Comparison of ENCODE assay signal across 24 mouse cellular contexts in genomic region chr11:100385016-100385415, GRCm38 (mm10). TPM values are rescaled to one million over a fixed set of nuclear protein-coding genes. Genes with fewer than 3 reads are reported as not detected.
DNase-seq lines count a peak whose midpoint lies in the region; ATAC-seq and TF ChIP-seq lines count a peak whose summit lies in the region.
"Had no signal": no experiment of that assay in that cellular context is flagged by ENCODE, and none has a peak within 500 bp of the region (broad histone marks: within the 10 kb centered on the region; RNA-seq: fewer than 3 reads in every experiment).

No protein-coding gene starts in this region.

- H3K36me3 ChIP-seq in heart, embryonic 10.5 days: peaks cover 66% of the 10 kb centered on the region
- peaks cover 66% of the 10 kb centered on the region for H3K36me3 ChIP-seq in heart, embryonic 12.5 days
- H3K36me3 ChIP-seq in CH12.LX (replicated peaks in 1 of 2; ENCODE audit: control insufficient read depth in 1 of 2, insufficient read depth in 1 of 2, low read length in 1 of 2): no peaks in the 10 kb centered on the region
- peaks cover 62% of the 10 kb centered on the region for H3K36me3 ChIP-seq in midbrain, embryonic 13.5 days

- TF ChIP-seq RAD21 in CH12.LX (IDR thresholded peaks at IDR 0.05; ENCODE audit: low read depth, low read length): no peak

- no peak for TF ChIP-seq POLR2A in CH12.LX (IDR thresholded peaks at IDR 0.05; ENCODE audit: low read depth, low read length)

- no peak for ATAC-seq in heart, embryonic 12.5 days (ENCODE audit: insufficient number of reproducible peaks, low FRiP score)
- no peak for ATAC-seq in midbrain, embryonic 13.5 days
- ATAC-seq: forebrain, embryonic 16.5 days; intestine, embryonic 16.5 days had no signal

- in situ Hi-C loops in CH12.LX (cut with MboI; ENCODE audit: low pct_ligation_motif_present, low pct_unique_long_range_greater_than_20kb, low sequenced_read_pairs): no loop called here

- dilution Hi-C loops in CH12.LX (cut with MboI; ENCODE audit: extremely low pct_ligation_motif_present, extremely low pct_unique_long_range_greater_than_20kb, low sequenced_read_pairs): no loop called here

- TF ChIP-seq EP300 in CH12.LX (IDR thresholded peaks at IDR 0.05; ENCODE audit: low read length): no peak

- H3K4me2 ChIP-seq in heart, embryonic 12.5 days: no peak overlapping the region
- no peak overlapping the region for H3K4me2 ChIP-seq in CH12.LX (ENCODE audit: insufficient read depth, low read depth, poor library complexity, severe bottlenecking)
- no peak overlapping the region for H3K4me2 ChIP-seq in midbrain, embryonic 13.5 days (replicated peaks)
- H3K4me2 ChIP-seq: embryonic facial prominence, embryonic 13.5 days; forebrain, embryonic 12.5 days; heart, embryonic 15.5 days; hindbrain, embryonic 14.5 days had no signal

- TF ChIP-seq CTCF in CH12.LX (conservative IDR thresholded peaks at IDR 0.05 in 1 of 2, IDR thresholded peaks at IDR 0.05 in 1 of 2; ENCODE audit: low read depth in 2 of 2, low read length in 2 of 2): no peak

- no peaks in the 10 kb centered on the region for H3K27me3 ChIP-seq in heart, embryonic 10.5 days (ENCODE audit: insufficient read depth, poor library complexity, severe bottlenecking)
- H3K27me3 ChIP-seq in heart, embryonic 12.5 days (replicated peaks): no peaks in the 10 kb centered on the region
- H3K27me3 ChIP-seq in CH12.LX (replicated peaks): peaks cover 51% of the 10 kb centered on the region
- no peaks in the 10 kb centered on the region for H3K27me3 ChIP-seq in midbrain, embryonic 13.5 days
- H3K27me3 ChIP-seq: embryonic facial prominence, embryonic 13.5 days; forebrain, embryonic 12.5 days; heart, embryonic 15.5 days had no signal

- no peaks in the 10 kb centered on the region for H3K79me2 ChIP-seq in CH12.LX (replicated peaks; ENCODE audit: control insufficient read depth, extremely low read depth, insufficient read depth, poor library complexity, severe bottlenecking)

- 85% methylated on average over 3 of the region's 3 CpGs for WGBS in heart, embryonic 10.5 days
- 84% methylated on average over 3 of the region's 3 CpGs for WGBS in heart, embryonic 12.5 days
- WGBS in midbrain, embryonic 13.5 days: 86% methylated on average over 3 of the region's 3 CpGs

- H3K4me3 ChIP-seq in heart, embryonic 10.5 days: no peak overlapping the region
- no peak overlapping the region for H3K4me3 ChIP-seq in heart, embryonic 12.5 days
- no peak overlapping the region for H3K4me3 ChIP-seq in CH12.LX (replicated peaks in 1 of 3; ENCODE audit: low read depth in 2 of 3, low read length in 2 of 3, poor library complexity in 1 of 3)
- no peak overlapping the region for H3K4me3 ChIP-seq in brown adipose tissue, adult 24 weeks (ENCODE audit: insufficient read depth, low read depth, low read length)
- no peak overlapping the region for H3K4me3 ChIP-seq in midbrain, embryonic 13.5 days (replicated peaks)
- H3K4me3 ChIP-seq: embryonic facial prominence, embryonic 13.5 days; forebrain, embryonic 12.5 days; heart, embryonic 15.5 days; hindbrain, embryonic 10.5 days had no signal

- intact Hi-C loops in left cerebral cortex, postnatal 4 days (cut with DNase I): no loop called here

- peak overlapping the region; percentile 13; the same call in 1 of the 2 replicates for H3K27ac ChIP-seq in heart, embryonic 10.5 days
- H3K27ac ChIP-seq in heart, embryonic 12.5 days (ENCODE audit: poor library complexity, severe bottlenecking): no peak overlapping the region
- no peak overlapping the region for H3K27ac ChIP-seq in CH12.LX (ENCODE audit: insufficient read depth, low read depth)
- H3K27ac ChIP-seq in brown adipose tissue, adult 24 weeks (replicated peaks; ENCODE audit: low read depth, low read length): peak overlapping the region; percentile 25; the same call in 1 of the 2 replicates
- no peak overlapping the region for H3K27ac ChIP-seq in midbrain, embryonic 13.5 days
- H3K27ac ChIP-seq: forebrain, embryonic 12.5 days; heart, embryonic 15.5 days; hindbrain, embryonic 10.5 days; hindbrain, embryonic 14.5 days had no signal

- no peak for DNase-seq in heart, embryonic 10.5 days (ENCODE audit: low spot score)
- DNase-seq in CH12.LX (ENCODE audit: extremely low read depth): peak; percentile 43
- peak; percentile 78 for DNase-seq in ES-CJ7 (ENCODE audit: low read depth, low spot score)
- DNase-seq in left cerebral cortex, postnatal 4 days: no peak
- DNase-seq: adrenal gland, postnatal 10 days; cerebellum, adult 11-12 months; cerebellum, adult 9-10 months; cerebellum, postnatal 25 days; gastrocnemius, postnatal 14 days; heart, postnatal 14 days had no signal

- peaks cover 46% of the 10 kb centered on the region for H3K4me1 ChIP-seq in heart, embryonic 10.5 days
- peaks cover 40% of the 10 kb centered on the region for H3K4me1 ChIP-seq in heart, embryonic 12.5 days (replicated peaks)
- peaks cover 16 to 34% of the 10 kb centered on the region in 2 experiments for H3K4me1 ChIP-seq in CH12.LX (ENCODE audit: control insufficient read depth in 1 of 2, insufficient read depth in 2 of 2)
- H3K4me1 ChIP-seq in brown adipose tissue, adult 24 weeks (ENCODE audit: control insufficient read depth, insufficient read depth, insufficient read length, low read length): peaks cover 18% of the 10 kb centered on the region
- H3K4me1 ChIP-seq in midbrain, embryonic 13.5 days (replicated peaks): peaks cover 12% of the 10 kb centered on the region
- H3K4me1 ChIP-seq: forebrain, embryonic 12.5 days had no signal

- H3K9ac ChIP-seq in heart, embryonic 12.5 days: no peak overlapping the region
- H3K9ac ChIP-seq in CH12.LX (ENCODE audit: insufficient read depth, low read depth): no peak overlapping the region
- no peak overlapping the region for H3K9ac ChIP-seq in midbrain, embryonic 13.5 days (replicated peaks)
- H3K9ac ChIP-seq: embryonic facial prominence, embryonic 13.5 days; forebrain, embryonic 12.5 days; heart, embryonic 15.5 days; hindbrain, embryonic 14.5 days had no signal

- H3K9me3 ChIP-seq in heart, embryonic 10.5 days: no peaks in the 10 kb centered on the region
- H3K9me3 ChIP-seq in heart, embryonic 12.5 days (replicated peaks): no peaks in the 10 kb centered on the region
- H3K9me3 ChIP-seq in CH12.LX (replicated peaks; ENCODE audit: low read length): no peaks in the 10 kb centered on the region
- no peaks in the 10 kb centered on the region for H3K9me3 ChIP-seq in midbrain, embryonic 13.5 days
- H3K9me3 ChIP-seq: embryonic facial prominence, embryonic 13.5 days; forebrain, embryonic 12.5 days; heart, embryonic 15.5 days; hindbrain, embryonic 10.5 days had no signal

RNA-seq across cellular contexts. Expression of gene Jup, which starts 12.5 kb away (rescaled TPM):
- polyA plus RNA-seq in heart, embryonic 10.5 days (2016; fragmentation: Nextera tagmentation; extraction: Ambion mirVana): 91.3 and 112 TPM in 2 replicates
- polyA plus RNA-seq in heart, embryonic 12.5 days (2016; fragmentation: Nextera tagmentation; extraction: Ambion mirVana): 107 and 109 TPM in 2 replicates
- 0.92 and 1.1 TPM in 2 replicates for total RNA-seq in CH12.LX (2012; rRNA removed)
- 0.34 and 0.68 TPM in 2 replicates for total RNA-seq in CH12.LX (2014; rRNA removed)
- 1.3 and 1.4 TPM in 2 replicates for polyA plus RNA-seq in CH12.LX (2012; ENCODE audit: insufficient read length, low read depth)
- polyA plus RNA-seq in brown adipose tissue, adult 24 weeks (2012; ENCODE audit: insufficient read depth, insufficient read length, missing spikeins): 24.9 and 31.0 TPM in 2 replicates
- 69.2 and 70.5 TPM in 2 replicates for polyA plus RNA-seq in midbrain, embryonic 13.5 days (2015; fragmentation: Nextera tagmentation; extraction: Ambion mirVana)
- 10 to 100 TPM; 74.2 to 77.9 TPM for total RNA-seq in left cerebral cortex, postnatal 4 days (2021)

RNA-seq across cellular contexts. Expression of gene Hap1, which starts 29.1 kb away (rescaled TPM):
- 5.1 and 8.4 TPM in 2 replicates for polyA plus RNA-seq in heart, embryonic 10.5 days (2016; fragmentation: Nextera tagmentation; extraction: Ambion mirVana)
- 11.1 and 12.3 TPM in 2 replicates for polyA plus RNA-seq in heart, embryonic 12.5 days (2016; fragmentation: Nextera tagmentation; extraction: Ambion mirVana)
- total RNA-seq in CH12.LX (2012; rRNA removed) (0.21 and 0.34 TPM in 2 replicates), CH12.LX (2014; rRNA removed) (not detected in 2 replicates)
- 0.22 TPM in 1 of 2 replicates, not detected in the other for polyA plus RNA-seq in CH12.LX (2012; ENCODE audit: insufficient read length, low read depth)
- not detected in 2 replicates for polyA plus RNA-seq in brown adipose tissue, adult 24 weeks (2012; ENCODE audit: insufficient read depth, insufficient read length, missing spikeins)
- polyA plus RNA-seq in midbrain, embryonic 13.5 days (2015; fragmentation: Nextera tagmentation; extraction: Ambion mirVana): 137 and 168 TPM in 2 replicates
- total RNA-seq in left cerebral cortex, postnatal 4 days (2021): 100 to 1,000 TPM in 1 of 2 experiments, 10 to 100 TPM in 1; 43.8 to 116 TPM
- total RNA-seq: granulocyte monocyte progenitor cell, adult 5-6 weeks had no signal

RNA-seq across cellular contexts. Expression of gene P3h4, which starts 29.6 kb away (rescaled TPM):
- polyA plus RNA-seq in heart, embryonic 10.5 days (2016; fragmentation: Nextera tagmentation; extraction: Ambion mirVana): 71.1 and 81.8 TPM in 2 replicates
- 69.7 and 78.3 TPM in 2 replicates for polyA plus RNA-seq in heart, embryonic 12.5 days (2016; fragmentation: Nextera tagmentation; extraction: Ambion mirVana)
- total RNA-seq in CH12.LX (2012; rRNA removed): 0.04 TPM in 1 of 2 replicates, not detected in the other
- not detected in 2 replicates for total RNA-seq in CH12.LX (2014; rRNA removed)
- not detected in 2 replicates for polyA plus RNA-seq in CH12.LX (2012; ENCODE audit: insufficient read length, low read depth)
- polyA plus RNA-seq in brown adipose tissue, adult 24 weeks (2012; ENCODE audit: insufficient read depth, insufficient read length, missing spikeins): 5.7 and 9.8 TPM in 2 replicates
- polyA plus RNA-seq in midbrain, embryonic 13.5 days (2015; fragmentation: Nextera tagmentation; extraction: Ambion mirVana): 13.7 and 16.8 TPM in 2 replicates
- total RNA-seq in left cerebral cortex, postnatal 4 days (2021): 1 to 10 TPM; 8.1 to 9.9 TPM
- total RNA-seq: granulocyte monocyte progenitor cell, adult 5-6 weeks had no signal

RNA-seq across cellular contexts. Expression of gene Fkbp10, which starts 30.5 kb away (rescaled TPM):
- 107 and 123 TPM in 2 replicates for polyA plus RNA-seq in heart, embryonic 10.5 days (2016; fragmentation: Nextera tagmentation; extraction: Ambion mirVana)
- 114 and 124 TPM in 2 replicates for polyA plus RNA-seq in heart, embryonic 12.5 days (2016; fragmentation: Nextera tagmentation; extraction: Ambion mirVana)
- total RNA-seq in CH12.LX (2012; rRNA removed): 0.34 and 0.63 TPM in 2 replicates
- total RNA-seq in CH12.LX (2014; rRNA removed): 0.24 and 0.46 TPM in 2 replicates
- 0.30 and 0.31 TPM in 2 replicates for polyA plus RNA-seq in CH12.LX (2012; ENCODE audit: insufficient read length, low read depth)
- polyA plus RNA-seq in brown adipose tissue, adult 24 weeks (2012; ENCODE audit: insufficient read depth, insufficient read length, missing spikeins): 1.7 and 3.3 TPM in 2 replicates
- polyA plus RNA-seq in midbrain, embryonic 13.5 days (2015; fragmentation: Nextera tagmentation; extraction: Ambion mirVana): 16.4 and 19.9 TPM in 2 replicates
- total RNA-seq in left cerebral cortex, postnatal 4 days (2021): 10 to 100 TPM; 13.7 to 15.0 TPM
- total RNA-seq: granulocyte monocyte progenitor cell, adult 5-6 weeks had no signal

RNA-seq across cellular contexts. Expression of gene Gast, which starts 50.8 kb away (rescaled TPM):
- not detected in 2 replicates for polyA plus RNA-seq in heart, embryonic 10.5 days (2016; fragmentation: Nextera tagmentation; extraction: Ambion mirVana)
- not detected in 2 replicates for polyA plus RNA-seq in heart, embryonic 12.5 days (2016; fragmentation: Nextera tagmentation; extraction: Ambion mirVana)
- total RNA-seq in CH12.LX (2012; rRNA removed): not detected in 2 replicates
- not detected in 2 replicates for total RNA-seq in CH12.LX (2014; rRNA removed)
- polyA plus RNA-seq in CH12.LX (2012; ENCODE audit: insufficient read length, low read depth): not detected in 2 replicates
- not detected in 2 replicates for polyA plus RNA-seq in brown adipose tissue, adult 24 weeks (2012; ENCODE audit: insufficient read depth, insufficient read length, missing spikeins)
- polyA plus RNA-seq in midbrain, embryonic 13.5 days (2015; fragmentation: Nextera tagmentation; extraction: Ambion mirVana): 1.2 and 2.5 TPM in 2 replicates
- total RNA-seq in left cerebral cortex, postnatal 4 days (2021): not detected
- total RNA-seq: adrenal gland, postnatal 10 days; adrenal gland, postnatal 4 days; gastrocnemius, postnatal 14 days; granulocyte monocyte progenitor cell, adult 5-6 weeks; heart, adult 8-10 months; heart, postnatal 14 days had no signal
- polyA plus RNA-seq: forebrain, embryonic 16.5 days; frontal cortex, adult 2 months; heart, embryonic 15.5 days had no signal

Comparison
In these comparisons a context has a peak if more than half of its experiments do, and no peak if none do; other contexts are left out.
1. H3K27ac ChIP-seq: peak in heart, embryonic 10.5 days (single experiment) and brown adipose tissue, adult 24 weeks (single experiment); none in heart, embryonic 12.5 days (single experiment), CH12.LX (single experiment) and midbrain, embryonic 13.5 days (single experiment).
2. DNase-seq: peak in CH12.LX (single experiment) and ES-CJ7 (single experiment); none in heart, embryonic 10.5 days (single experiment) and left cerebral cortex, postnatal 4 days (single experiment).
3. RNA of gene Jup, which starts 12.5 kb away (polyA plus RNA-seq): 107 to 109 TPM in heart, embryonic 12.5 days, 91.3 to 112 TPM in heart, embryonic 10.5 days, 69.2 to 70.5 TPM in midbrain, embryonic 13.5 days and 24.9 to 31.0 TPM in brown adipose tissue, adult 24 weeks; 1.3 to 1.4 TPM in CH12.LX; every median in the first group is over 10 times any median in the second.
4. RNA of gene Hap1, which starts 29.1 kb away (polyA plus RNA-seq): 137 to 168 TPM in midbrain, embryonic 13.5 days; 11.1 to 12.3 TPM in heart, embryonic 12.5 days, 5.1 to 8.4 TPM in heart, embryonic 10.5 days, not detected in brown adipose tissue, adult 24 weeks and 0.22 TPM in CH12.LX; every median in the first group is over 10 times any median in the second.